In genomic region chr5:37717384-37717963, GRCm38 (mm10) we compare ENCODE assay signal across 8 mouse cellular contexts. TPM values are rescaled to one million over a fixed set of nuclear protein-coding genes. Genes with fewer than 3 reads are reported as not detected.
DNase-seq lines count a peak whose midpoint lies in the region; ATAC-seq lines count a peak whose summit lies in the region.

No protein-coding gene starts in this region.

- no peak overlapping the region; the same call in 1 of the 2 replicates for H3K27ac ChIP-seq in forebrain, embryonic 12.5 days
- H3K27ac ChIP-seq in hindbrain, embryonic 13.5 days = peak overlapping the region; percentile 89

- peak; percentile 7 for DNase-seq in 3134 (ENCODE audit: extremely low read depth, insufficient read length, low spot score)
- DNase-seq in adrenal gland, adult (ENCODE audit: inconsistent age in 2 of 2, low spot score in 1 of 2) = peak; percentile 39 to 67
- DNase-seq in left cerebral cortex, adult 11 months (ENCODE audit: low spot score) = peak; percentile 11
- peak; percentile 26 for DNase-seq in lung, postnatal 10 days
- DNase-seq in right cerebral cortex, postnatal 36 days (ENCODE audit: low spot score in 2 of 2) = peak; percentile 14 to 36
- DNase-seq in thymus, adult 18-20 months = no peak

- H3K4me1 ChIP-seq in forebrain, embryonic 12.5 days = peaks cover 5% of the 10 kb centered on the region
- H3K4me1 ChIP-seq in hindbrain, embryonic 13.5 days (replicated peaks) = peaks cover 22% of the 10 kb centered on the region

- peak overlapping the region; percentile 72 for H3K4me2 ChIP-seq in forebrain, embryonic 12.5 days
- peak overlapping the region; percentile 75 for H3K4me2 ChIP-seq in hindbrain, embryonic 13.5 days

- peak; percentile 69 for ATAC-seq in forebrain, embryonic 12.5 days (ENCODE audit: low FRiP score)
- ATAC-seq in hindbrain, embryonic 13.5 days (ENCODE audit: low FRiP score) = peak; percentile 70

- no peaks in the 10 kb centered on the region for H3K9me3 ChIP-seq in forebrain, embryonic 12.5 days
- no peaks in the 10 kb centered on the region for H3K9me3 ChIP-seq in hindbrain, embryonic 13.5 days

- H3K27me3 ChIP-seq in forebrain, embryonic 12.5 days = peaks cover 43% of the 10 kb centered on the region
- H3K27me3 ChIP-seq in hindbrain, embryonic 13.5 days = peaks cover 29% of the 10 kb centered on the region

- peak overlapping the region; percentile 45 for H3K4me3 ChIP-seq in forebrain, embryonic 12.5 days (replicated peaks)
- peak overlapping the region; percentile 61 for H3K4me3 ChIP-seq in hindbrain, embryonic 13.5 days

- H3K36me3 ChIP-seq in forebrain, embryonic 12.5 days (replicated peaks) = no peaks in the 10 kb centered on the region
- H3K36me3 ChIP-seq in hindbrain, embryonic 13.5 days = peaks cover 4% of the 10 kb centered on the region; the same call in 1 of the 2 replicates

- peak overlapping the region; percentile 56 for H3K9ac ChIP-seq in forebrain, embryonic 12.5 days
- H3K9ac ChIP-seq in hindbrain, embryonic 13.5 days = peak overlapping the region; percentile 88

- 0% methylated on average over 14 of the region's 14 CpGs for WGBS in forebrain, embryonic 12.5 days
- WGBS in hindbrain, embryonic 13.5 days = 0% methylated on average over 14 of the region's 14 CpGs

RNA-seq across cellular contexts. Expression of gene Stk32b, which starts 0.5 kb away (rescaled TPM):
- 4.3 and 6.5 TPM in 2 replicates for polyA plus RNA-seq in forebrain, embryonic 12.5 days (2016; fragmentation: Nextera tagmentation; extraction: Ambion mirVana)
- 20.6 and 23.2 TPM in 2 replicates for polyA plus RNA-seq in hindbrain, embryonic 13.5 days (2015; fragmentation: Nextera tagmentation; extraction: Ambion mirVana)

RNA-seq across cellular contexts. Expression of gene Cytl1, which starts 17.8 kb away (rescaled TPM):
- 0.62 and 0.66 TPM in 2 replicates for polyA plus RNA-seq in forebrain, embryonic 12.5 days (2016; fragmentation: Nextera tagmentation; extraction: Ambion mirVana)
- 0.55 and 1.5 TPM in 2 replicates for polyA plus RNA-seq in hindbrain, embryonic 13.5 days (2015; fragmentation: Nextera tagmentation; extraction: Ambion mirVana)

Comparison
In these comparisons a context has a peak if more than half of its experiments do, and no peak if none do; other contexts are left out.
1. DNase-seq: peak in 3134 (single experiment), adrenal gland, adult (2 of 2), left cerebral cortex, adult 11 months (single experiment), lung, postnatal 10 days (single experiment) and right cerebral cortex, postnatal 36 days (2 of 2); none in thymus, adult 18-20 months (0 of 2).